Mouse (Mus musculus) megakaryocyte-erythroid progenitor cell, adult 5-6 weeks (primary cell): ENCODE measurements around the gene Zfp804a. TPM values are rescaled to one million over a fixed set of nuclear protein-coding genes. Genes with fewer than 3 reads are reported as not detected.

Experiments used
- ATAC-seq: replicated peaks from 2 replicates; pipeline ENCODE4 v1.8.0; 2016; ENCODE audit warnings: mild to moderate bottlenecking, inconsistent platforms; ENCODE audit not compliant: severe bottlenecking, poor library complexity, low FRiP score, low TSS enrichment
- total RNA-seq, 2 experiments: library from RNA; stranded (forward) in 1 of 2; stranded (reverse) in 1 of 2; fragments of 200-1000, 215-1000 nt in 1 of 2; fragments of >200 nt in 1 of 2; fragmentation: Nextera tagmentation in 1 of 2; gene quantifications; 2 replicates each; pipeline ENCODE4 v1.2.3; 2014 to 2017

Zfp804a gene
- not detected in 2 replicates for total RNA-seq (2014; fragmentation: Nextera tagmentation)
- total RNA-seq (2017) = not detected in 2 replicates

DNA sequence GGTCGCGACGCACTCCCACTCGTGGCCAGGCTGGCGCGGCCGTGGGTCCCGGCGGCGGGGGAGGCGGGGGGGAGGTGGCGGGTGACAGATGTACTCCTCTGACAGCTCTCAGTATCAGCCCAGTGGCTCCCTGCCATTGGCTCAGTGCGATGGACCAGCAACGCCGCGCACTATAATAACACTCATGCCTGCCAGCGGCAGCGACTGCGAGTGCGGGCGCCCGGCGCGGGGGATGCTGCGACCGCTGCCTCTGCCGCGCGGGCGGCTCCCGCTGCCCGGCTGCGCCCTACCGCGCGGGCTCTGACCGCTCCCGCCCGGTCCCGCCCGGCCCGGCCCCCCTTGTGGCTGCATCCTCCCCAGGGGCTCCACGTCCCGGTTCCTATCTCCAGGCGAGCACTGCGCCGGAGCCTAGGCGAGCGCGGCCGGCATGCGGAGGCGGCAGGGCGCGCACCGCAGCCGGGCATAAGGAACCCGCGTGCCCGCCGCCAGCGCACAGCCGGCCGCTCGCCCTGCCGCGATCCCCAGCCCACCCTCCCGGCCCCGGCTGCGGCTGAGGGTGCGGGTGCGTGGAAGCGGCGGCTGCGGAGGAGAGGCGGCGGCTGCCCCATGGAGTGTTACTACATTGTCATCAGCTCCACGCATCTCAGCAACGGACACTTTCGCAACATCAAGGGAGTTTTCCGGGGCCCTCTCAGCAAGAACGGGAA lies at the start of gene Zfp804a:
Zfp804a (plus strand) TSS at position 38 of the 707 bp plus-strand sequence.
- ATAC-seq = no peak

GRCm38 (mm10) chr2:82051635-82052034 lies 1.4 kb upstream of the Zfp804a start:
- no peak for ATAC-seq

DNA sequence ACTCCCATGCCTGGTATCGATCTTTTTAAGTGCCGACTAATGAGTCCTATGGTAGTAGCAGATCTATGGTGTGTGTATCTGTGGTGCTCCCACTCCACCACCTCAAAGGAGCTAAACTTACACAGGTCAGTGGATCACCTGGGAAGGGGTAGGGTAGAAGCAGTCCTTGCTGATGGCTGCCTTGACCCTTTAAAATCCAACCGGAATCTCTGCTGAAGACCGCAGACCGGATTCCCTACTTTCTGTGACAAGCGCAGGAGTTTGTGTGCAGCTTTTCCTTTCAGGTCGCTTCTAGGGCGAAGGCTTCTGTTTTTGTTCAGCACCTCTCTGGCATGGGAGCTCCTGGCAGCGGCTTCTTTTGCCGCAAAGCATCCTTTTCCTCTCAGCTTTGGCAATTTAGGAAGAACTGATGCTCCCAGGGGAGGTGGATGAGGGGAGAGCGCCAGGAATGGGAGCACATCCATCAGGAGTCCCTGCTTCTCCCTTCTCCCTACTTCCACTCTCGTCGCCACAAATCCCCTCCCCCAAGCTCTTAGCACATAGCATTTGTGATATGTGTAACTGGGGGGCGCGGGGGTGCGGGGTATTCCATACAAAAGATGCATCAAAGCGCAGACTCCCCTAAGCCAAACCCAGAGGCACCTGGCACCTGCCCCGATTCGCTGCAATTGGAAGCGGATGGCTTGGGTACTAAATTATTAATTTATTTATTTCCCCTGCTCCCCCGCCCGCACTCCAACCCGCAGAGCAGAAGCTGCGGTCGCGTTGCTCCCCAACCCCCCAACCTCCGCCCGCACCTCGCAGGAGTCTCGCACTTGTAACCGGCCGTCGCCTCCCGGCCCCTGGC lies 461 bp upstream of the Zfp804a start:
- no peak for ATAC-seq

- no peak for ATAC-seq
These were observed 1.4 kb downstream of the Zfp804a start for GRCm38 (mm10) chr2:82054446-82054845.

GRCm38 (mm10) chr2:82064671-82065070 lies 11.6 kb downstream of the Zfp804a start:
- ATAC-seq = no peak

GRCm38 (mm10) chr2:82067912-82068311 lies 14.9 kb downstream of the Zfp804a start:
- ATAC-seq = no peak

DNA sequence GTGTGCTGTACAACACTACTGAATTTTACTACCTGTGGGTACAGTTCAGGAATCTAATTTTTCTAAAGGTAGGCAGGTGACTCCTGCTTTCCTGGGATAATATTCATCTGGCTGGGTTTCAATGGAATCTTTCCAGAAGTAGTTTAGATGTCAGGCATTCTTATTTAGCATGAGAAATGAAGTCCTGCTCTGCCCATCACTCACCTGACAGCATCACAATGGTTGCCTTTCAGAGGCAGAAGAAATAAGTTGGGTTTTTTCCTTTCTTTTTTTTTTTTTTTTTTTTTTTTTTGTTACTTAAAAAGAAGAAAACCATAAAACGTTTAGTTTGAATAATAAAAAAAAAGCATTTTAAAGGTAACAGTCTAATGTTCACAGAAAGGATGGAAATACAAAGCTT lies 16.1 kb downstream of the Zfp804a start:
- ATAC-seq = no peak

GRCm38 (mm10) chr2:82076883-82077282 lies 23.9 kb downstream of the Zfp804a start:
- no peak for ATAC-seq

DNA sequence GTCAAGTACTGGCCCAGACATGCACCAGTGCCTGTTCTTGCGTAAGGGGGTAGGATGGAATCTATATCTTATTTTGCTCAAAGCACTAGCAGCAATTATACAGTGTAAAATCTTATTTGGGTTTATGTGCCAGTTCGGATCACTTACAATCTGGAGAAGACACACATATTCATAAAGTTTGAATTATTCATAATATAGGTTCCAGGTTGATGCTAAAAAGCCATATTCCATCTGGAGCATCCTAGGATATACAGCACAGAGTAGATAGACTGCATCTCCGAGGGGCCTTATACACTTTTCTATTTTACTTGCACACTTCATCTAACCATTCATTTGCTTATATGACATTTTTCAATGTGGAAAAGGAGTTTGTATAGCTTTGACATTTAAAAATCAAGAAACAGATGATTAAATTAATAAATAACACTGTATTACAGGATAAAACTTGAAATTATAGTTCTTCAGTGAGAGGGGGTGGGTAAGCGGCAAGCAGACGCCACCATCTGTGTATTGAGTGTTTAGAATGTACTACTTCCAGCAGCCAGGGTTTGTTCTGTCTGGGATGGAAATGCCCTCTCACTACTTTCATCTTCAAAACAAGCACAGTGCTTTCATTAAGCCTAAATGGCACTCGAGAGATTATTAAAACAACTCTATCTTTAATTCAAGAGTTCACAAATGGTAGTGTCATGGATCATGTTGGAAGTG lies 25.4 kb downstream of the Zfp804a start:
- ATAC-seq = no peak

GRCm38 (mm10) chr2:82080678-82081077 lies 27.7 kb downstream of the Zfp804a start:
- ATAC-seq = no peak

DNA sequence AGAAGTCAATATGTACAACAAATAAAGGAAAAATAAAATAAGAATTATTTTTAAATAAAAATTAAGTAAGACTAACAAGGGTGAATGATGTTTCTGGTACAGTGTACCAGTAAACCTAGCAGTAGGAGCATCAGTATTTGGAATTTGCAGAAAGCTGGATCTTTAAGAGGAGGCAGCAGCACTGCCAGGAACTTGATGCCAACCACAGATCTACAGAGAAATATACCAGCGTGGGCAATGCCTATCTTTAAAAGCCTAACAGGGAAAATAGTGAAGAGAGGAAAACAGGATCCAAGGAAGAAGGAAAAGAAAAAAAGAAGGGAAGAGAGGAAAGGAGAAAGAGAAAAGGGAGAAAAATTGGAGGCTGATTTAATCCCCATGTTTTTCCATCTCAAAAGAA lies 60.1 kb downstream of the Zfp804a start:
- ATAC-seq = no peak

GRCm38 (mm10) chr2:82113650-82114049 lies 60.6 kb downstream of the Zfp804a start:
- no peak for ATAC-seq

GRCm38 (mm10) chr2:82119577-82119976 lies 66.6 kb downstream of the Zfp804a start:
- no peak for ATAC-seq

DNA sequence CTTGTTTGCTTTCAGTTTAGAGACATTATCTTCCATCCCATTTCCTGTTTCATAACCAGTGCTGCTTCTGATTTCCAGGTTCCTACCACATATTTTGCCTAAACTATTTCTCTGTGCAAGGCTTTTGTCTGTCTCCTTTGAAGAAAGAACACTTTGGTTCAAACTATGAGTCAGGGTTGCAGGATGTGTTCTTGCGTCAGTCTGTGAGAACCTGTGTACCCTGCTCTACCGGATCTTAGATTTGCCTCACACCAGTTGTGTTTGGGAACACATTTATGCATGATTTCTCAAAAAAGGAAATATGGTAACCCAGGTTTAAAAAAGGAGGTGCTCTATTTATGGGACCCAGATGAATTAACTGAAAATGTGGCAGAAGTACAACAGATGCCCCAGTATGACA lies 125.7 kb downstream of the Zfp804a start:
- no peak for ATAC-seq

DNA sequence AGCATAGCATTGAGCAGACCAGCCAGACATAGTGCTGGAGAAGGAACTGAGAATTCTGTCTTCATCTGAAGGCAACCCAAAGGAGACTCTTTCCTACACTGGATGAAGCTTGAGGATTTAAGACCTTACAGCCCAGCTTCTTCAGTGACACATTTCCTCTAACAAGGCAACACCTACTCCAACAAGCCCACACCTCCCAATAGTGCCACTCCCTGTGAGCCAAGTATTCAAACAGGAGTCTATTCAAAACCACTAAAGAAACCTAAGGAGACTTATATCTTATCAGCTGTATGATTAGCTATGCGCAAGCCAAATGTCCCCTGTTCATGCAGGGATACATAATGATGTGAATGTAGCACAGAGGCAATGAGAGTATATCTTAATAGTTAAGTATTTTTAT lies 128.0 kb downstream of the Zfp804a start:
- no peak for ATAC-seq

GRCm38 (mm10) chr2:82199901-82200300 lies 146.9 kb downstream of the Zfp804a start:
- no peak for ATAC-seq

- ATAC-seq = no peak
These were observed 147.6 kb downstream of the Zfp804a start for GRCm38 (mm10) chr2:82200616-82201015.

DNA sequence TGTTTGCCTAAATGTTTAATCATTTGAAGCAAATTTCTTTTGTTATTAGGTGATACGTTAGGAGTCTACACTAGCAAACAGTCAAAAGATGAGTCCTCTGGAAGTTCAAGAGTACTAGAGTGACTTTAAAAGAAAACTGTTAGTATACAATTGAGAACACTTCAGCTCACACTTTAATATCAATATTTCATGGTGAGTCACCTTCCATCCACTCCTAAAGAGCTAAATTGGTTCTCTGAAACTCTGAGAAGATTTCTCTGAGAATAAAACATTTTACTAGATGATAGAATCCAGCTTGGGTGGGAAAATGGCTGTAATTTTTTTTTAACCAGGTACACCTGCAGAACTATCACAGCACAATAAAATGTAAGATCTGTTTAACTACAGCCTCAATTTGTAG lies 157.6 kb downstream of the Zfp804a start:
- no peak for ATAC-seq

DNA sequence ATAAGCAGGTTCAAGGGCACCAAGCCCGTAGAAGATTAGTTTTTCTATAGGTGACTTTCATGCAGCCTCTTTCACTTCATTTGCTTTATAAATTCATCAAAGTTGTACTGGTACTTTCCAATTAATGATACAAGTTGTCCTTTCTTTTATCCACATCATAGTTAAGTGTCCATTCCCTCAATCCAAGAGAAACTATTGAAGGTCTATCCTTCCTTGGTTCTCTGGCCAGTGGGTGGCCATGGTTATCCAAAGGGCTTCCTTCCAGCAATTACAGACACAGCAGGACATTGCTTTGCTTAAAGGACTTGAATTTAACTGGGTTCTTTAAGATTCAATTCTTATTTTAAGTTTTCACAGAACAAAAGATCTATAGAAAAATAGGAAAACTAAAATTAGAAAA lies 158.9 kb downstream of the Zfp804a start:
- no peak for ATAC-seq

- ATAC-seq = no peak
These were observed 164.9 kb downstream of the Zfp804a start for GRCm38 (mm10) chr2:82217873-82218272.
